Mouse (Mus musculus): ENCODE measurements at regions not wholly inside any gene's neighbourhood (a gene's known extent, or its start where the extent isn't known, plus 50 kb on each side); places are given as distances from the start of the nearest gene placed in this dataset.

DNA sequence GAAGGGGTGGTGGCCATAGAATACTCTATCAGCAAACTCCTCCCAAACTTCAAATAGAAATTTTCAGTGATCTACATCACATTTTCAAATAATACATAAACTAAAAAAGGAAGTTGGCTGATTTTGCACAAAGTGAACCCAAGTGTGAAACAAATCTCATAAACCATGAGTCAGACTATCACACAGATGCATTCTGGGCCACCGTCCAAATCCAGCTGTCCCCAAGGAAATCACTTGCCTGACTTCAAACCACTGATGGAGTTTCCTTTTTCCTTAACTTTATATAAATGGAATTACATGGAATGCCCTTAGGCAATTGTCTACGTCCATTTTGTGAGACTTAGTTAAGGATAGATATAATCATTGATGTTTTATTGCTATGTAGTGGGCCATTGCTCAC, 702.8 kb downstream of the Hs3st4 start:
- Histone ChIP-seq H3K9ac (ENCODE audit: low read length) (no peak overlapping the region), H3K27ac (ENCODE audit: low read length) (no peak overlapping the region), H3K9me3 (replicated peaks; ENCODE audit: control insufficient read depth, low read length) (no peaks in the 10 kb centered on the region), H3K4me3 (ENCODE audit: low read length) (no peak overlapping the region), H3K4me2 (ENCODE audit: low read depth, low read length) (no peak overlapping the region), H3K4me1 (ENCODE audit: control insufficient read depth, insufficient read depth, low read length) (no peaks in the 10 kb centered on the region), H3K27me3 (ENCODE audit: control insufficient read depth, insufficient read depth, low read length) (no peaks in the 10 kb centered on the region), H3K36me3 (ENCODE audit: control insufficient read depth, insufficient read depth) (no peaks in the 10 kb centered on the region)
- no peak for ATAC-seq (replicated peaks; ENCODE audit: extremely low read depth, insufficient read depth, low FRiP score)
- 50% methylated on average over 2 of the region's 2 CpGs for WGBS

DNA sequence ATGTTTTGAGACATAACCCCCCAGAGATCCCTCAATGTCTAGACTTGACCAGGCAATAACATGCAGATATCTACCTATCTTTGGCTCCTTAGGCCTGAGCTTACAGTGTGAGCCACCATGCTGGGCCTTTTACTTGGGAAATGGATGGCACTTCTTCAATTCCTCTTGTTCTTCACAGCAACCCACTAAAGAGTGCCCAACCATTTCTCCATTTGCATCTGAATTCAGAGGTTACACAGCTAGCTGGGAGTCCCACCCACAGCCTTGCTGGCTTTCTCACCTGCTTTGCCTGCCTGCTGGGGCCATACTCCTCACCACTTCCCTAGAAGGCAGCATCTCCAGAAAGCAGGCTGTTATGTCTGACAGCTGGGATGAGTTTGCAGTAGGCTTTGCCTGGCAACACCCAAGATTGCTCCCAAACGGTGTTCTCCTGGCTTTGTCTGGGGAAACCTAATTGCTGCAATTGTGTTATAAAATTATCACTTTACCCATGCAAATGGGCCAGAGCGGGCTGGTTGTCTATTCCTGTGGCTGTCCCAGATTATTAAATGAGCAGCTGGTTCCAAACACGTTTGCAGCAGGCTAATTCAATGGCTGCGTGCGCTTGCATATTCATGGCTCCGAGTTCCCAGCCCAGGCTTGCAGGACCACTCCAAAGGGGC, 721.6 kb downstream of the Hs3st4 start:
- no peaks in the 10 kb centered on the region for H3K4me1 ChIP-seq (ENCODE audit: control insufficient read depth, insufficient read depth, low read length)
- no peak overlapping the region for H3K27ac ChIP-seq (ENCODE audit: low read length)
- H3K4me3 ChIP-seq (ENCODE audit: low read length), result no peak overlapping the region
- no peaks in the 10 kb centered on the region for H3K27me3 ChIP-seq (ENCODE audit: control insufficient read depth, insufficient read depth, low read length)
- no peak for ATAC-seq (replicated peaks; ENCODE audit: extremely low read depth, insufficient read depth, low FRiP score)
- no peaks in the 10 kb centered on the region for H3K36me3 ChIP-seq (ENCODE audit: control insufficient read depth, insufficient read depth)
- H3K9me3 ChIP-seq (replicated peaks; ENCODE audit: control insufficient read depth, low read length), result no peaks in the 10 kb centered on the region
- H3K9ac ChIP-seq (ENCODE audit: low read length), result no peak overlapping the region
- H3K4me2 ChIP-seq (ENCODE audit: low read depth, low read length), result no peak overlapping the region
- WGBS, result 42% methylated on average over 6 of the region's 6 CpGs

DNA sequence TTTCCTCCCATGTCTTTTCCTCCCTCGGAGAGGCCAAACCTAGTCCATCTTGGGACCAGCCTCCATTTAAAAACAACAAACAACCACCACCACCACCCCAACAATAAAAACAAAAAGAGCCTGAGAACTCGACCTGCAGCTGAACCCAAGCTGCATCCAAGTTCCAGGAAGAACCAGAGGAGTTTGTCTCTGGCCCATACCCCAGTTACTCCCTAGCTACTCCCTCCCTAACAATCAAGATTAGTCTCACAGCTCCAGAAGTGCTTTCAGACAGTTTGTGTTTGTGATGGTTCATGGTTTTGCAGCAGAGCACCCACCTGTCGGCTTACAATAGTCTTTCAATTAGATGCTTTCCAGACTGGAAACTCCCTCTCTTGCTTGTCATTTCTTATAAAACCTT, 724.5 kb downstream of the Hs3st4 start:
- no peaks in the 10 kb centered on the region for H3K4me1 ChIP-seq (ENCODE audit: control insufficient read depth, insufficient read depth, low read length)
- H3K4me2 ChIP-seq (ENCODE audit: low read depth, low read length), result no peak overlapping the region
- WGBS, result 40% methylated on average over 3 of the region's 3 CpGs
- H3K9me3 ChIP-seq (replicated peaks; ENCODE audit: control insufficient read depth, low read length), result no peaks in the 10 kb centered on the region
- H3K27ac ChIP-seq (ENCODE audit: low read length), result no peak overlapping the region
- H3K4me3 ChIP-seq (ENCODE audit: low read length), result no peak overlapping the region
- H3K9ac ChIP-seq (ENCODE audit: low read length), result no peak overlapping the region
- ATAC-seq (replicated peaks; ENCODE audit: extremely low read depth, insufficient read depth, low FRiP score), result no peak
- H3K36me3 ChIP-seq (ENCODE audit: control insufficient read depth, insufficient read depth), result no peaks in the 10 kb centered on the region
- no peaks in the 10 kb centered on the region for H3K27me3 ChIP-seq (ENCODE audit: control insufficient read depth, insufficient read depth, low read length)

DNA sequence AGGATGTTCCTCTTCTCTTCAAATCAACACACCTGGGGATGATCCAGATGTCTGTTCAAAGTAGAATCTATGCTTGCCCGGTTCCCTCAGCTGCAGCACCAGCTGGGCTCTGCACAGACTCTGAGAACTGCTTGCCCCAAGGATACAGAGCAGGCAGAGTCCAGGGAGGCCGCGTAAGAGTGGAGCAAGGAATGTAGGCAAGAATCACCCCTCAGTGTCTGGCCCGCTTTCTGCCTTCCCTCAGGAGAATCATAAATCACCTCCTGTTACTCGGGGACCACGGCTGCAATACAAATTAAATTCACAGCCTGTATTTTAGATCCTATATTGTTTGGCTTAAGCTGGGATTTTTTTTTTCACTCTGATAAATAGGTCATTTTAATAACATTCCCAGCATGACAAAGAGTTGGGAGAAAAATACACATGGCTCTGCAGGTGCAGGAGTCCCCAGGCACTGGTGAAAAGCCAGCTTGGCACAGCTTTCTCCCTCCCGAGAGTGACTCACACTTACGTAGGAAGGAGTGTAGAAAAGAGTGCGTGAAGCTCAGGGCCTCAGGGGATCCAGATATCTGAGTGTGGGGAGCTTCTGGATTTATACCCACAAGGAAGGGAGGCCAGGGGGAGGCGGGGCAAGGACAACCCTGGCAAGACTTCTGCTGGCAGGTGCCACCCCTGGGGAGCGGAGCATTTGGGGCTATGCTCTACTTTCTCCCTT, 726.3 kb downstream of the Hs3st4 start:
- 49% methylated on average over 11 of the region's 11 CpGs for WGBS
- no peak overlapping the region for H3K27ac ChIP-seq (ENCODE audit: low read length)
- no peaks in the 10 kb centered on the region for H3K9me3 ChIP-seq (replicated peaks; ENCODE audit: control insufficient read depth, low read length)
- H3K4me3 ChIP-seq (ENCODE audit: low read length), result no peak overlapping the region
- H3K27me3 ChIP-seq (ENCODE audit: control insufficient read depth, insufficient read depth, low read length), result no peaks in the 10 kb centered on the region
- no peak overlapping the region for H3K4me2 ChIP-seq (ENCODE audit: low read depth, low read length)
- H3K36me3 ChIP-seq (ENCODE audit: control insufficient read depth, insufficient read depth), result no peaks in the 10 kb centered on the region
- no peaks in the 10 kb centered on the region for H3K4me1 ChIP-seq (ENCODE audit: control insufficient read depth, insufficient read depth, low read length)
- no peak for ATAC-seq (replicated peaks; ENCODE audit: extremely low read depth, insufficient read depth, low FRiP score)
- no peak overlapping the region for H3K9ac ChIP-seq (ENCODE audit: low read length)

DNA sequence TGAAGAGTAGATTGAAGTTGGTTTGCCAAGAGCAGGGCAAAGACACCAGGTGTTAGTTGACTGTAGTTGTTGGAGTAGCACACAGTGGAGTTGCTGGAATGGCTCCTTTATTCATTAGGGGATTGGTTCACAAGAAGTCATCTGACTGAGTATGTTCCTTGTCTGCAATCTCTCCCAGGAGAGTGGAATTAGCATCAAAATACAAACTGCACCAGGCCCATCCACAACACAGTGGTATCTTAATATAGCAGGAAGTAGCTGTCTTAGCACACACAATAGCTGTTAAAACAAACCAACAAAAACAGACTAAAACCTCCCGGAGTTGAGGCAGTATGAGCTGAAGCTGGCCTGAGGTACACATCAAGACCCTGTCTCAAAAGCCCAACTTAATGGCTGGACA, 723.5 kb upstream of the Kdm8 start:
- 56% methylated on average over 1 of the region's 1 CpGs for WGBS
- Histone ChIP-seq H3K9me3 (replicated peaks; ENCODE audit: control insufficient read depth, low read length) (no peaks in the 10 kb centered on the region), H3K9ac (ENCODE audit: low read length) (no peak overlapping the region), H3K4me1 (ENCODE audit: control insufficient read depth, insufficient read depth, low read length) (no peaks in the 10 kb centered on the region), H3K36me3 (ENCODE audit: control insufficient read depth, insufficient read depth) (no peaks in the 10 kb centered on the region), H3K27me3 (ENCODE audit: control insufficient read depth, insufficient read depth, low read length) (no peaks in the 10 kb centered on the region), H3K4me2 (ENCODE audit: low read depth, low read length) (no peak overlapping the region), H3K27ac (ENCODE audit: low read length) (no peak overlapping the region), H3K4me3 (ENCODE audit: low read length) (no peak overlapping the region)
- no peak for ATAC-seq (replicated peaks; ENCODE audit: extremely low read depth, insufficient read depth, low FRiP score)

DNA sequence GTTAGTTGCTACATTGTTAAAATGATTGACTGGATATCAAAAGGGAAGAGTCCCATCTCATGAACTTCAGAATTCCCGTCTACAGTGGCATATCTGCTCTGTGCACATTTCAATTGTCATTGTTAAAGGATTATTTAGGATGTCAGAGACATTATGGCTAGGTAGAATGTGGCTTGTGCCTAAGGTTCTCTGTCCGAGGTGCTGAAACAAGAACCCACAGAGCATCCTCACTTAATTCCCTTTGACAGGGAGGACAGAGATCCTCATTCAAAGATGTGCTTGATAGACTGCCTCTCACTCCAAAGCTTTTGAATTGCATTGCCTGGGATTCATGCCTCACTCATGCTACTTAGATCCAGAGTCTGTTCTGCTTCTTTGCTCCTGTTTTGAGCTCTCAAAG, 702.4 kb upstream of the Kdm8 start:
- H3K27ac ChIP-seq (ENCODE audit: low read length), result no peak overlapping the region
- no peaks in the 10 kb centered on the region for H3K36me3 ChIP-seq (ENCODE audit: control insufficient read depth, insufficient read depth)
- no peak overlapping the region for H3K4me2 ChIP-seq (ENCODE audit: low read depth, low read length)
- no peak overlapping the region for H3K9ac ChIP-seq (ENCODE audit: low read length)
- H3K27me3 ChIP-seq (ENCODE audit: control insufficient read depth, insufficient read depth, low read length), result no peaks in the 10 kb centered on the region
- no peaks in the 10 kb centered on the region for H3K9me3 ChIP-seq (replicated peaks; ENCODE audit: control insufficient read depth, low read length)
- H3K4me3 ChIP-seq (ENCODE audit: low read length), result no peak overlapping the region
- H3K4me1 ChIP-seq (ENCODE audit: control insufficient read depth, insufficient read depth, low read length), result no peaks in the 10 kb centered on the region
- ATAC-seq (replicated peaks; ENCODE audit: extremely low read depth, insufficient read depth, low FRiP score), result no peak
- under 1% methylated on average over 2 of the region's 2 CpGs for WGBS

DNA sequence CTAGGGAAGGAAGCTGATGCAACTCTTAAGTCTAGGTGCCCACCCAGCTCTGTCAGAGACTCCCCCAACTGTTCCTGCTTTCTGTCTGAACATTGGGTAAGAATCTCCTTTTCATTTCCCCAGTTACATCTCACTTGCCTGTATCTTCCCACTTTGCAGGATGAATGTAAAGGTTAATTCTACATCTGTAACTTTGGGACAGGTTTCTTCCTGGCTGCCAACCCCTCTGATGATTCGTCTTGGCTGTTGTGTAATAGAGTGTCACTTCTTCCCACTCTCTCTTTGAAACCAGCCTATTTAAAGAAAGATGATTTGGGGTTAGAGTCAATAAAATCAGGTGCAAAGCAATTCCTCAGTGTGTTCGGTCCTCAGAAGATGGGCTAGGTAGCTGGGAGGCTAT, 698.2 kb upstream of the Kdm8 start:
- Histone ChIP-seq H3K36me3 (ENCODE audit: control insufficient read depth, insufficient read depth) (no peaks in the 10 kb centered on the region), H3K9ac (ENCODE audit: low read length) (no peak overlapping the region), H3K27me3 (ENCODE audit: control insufficient read depth, insufficient read depth, low read length) (no peaks in the 10 kb centered on the region), H3K4me2 (ENCODE audit: low read depth, low read length) (no peak overlapping the region), H3K9me3 (replicated peaks; ENCODE audit: control insufficient read depth, low read length) (no peaks in the 10 kb centered on the region), H3K27ac (ENCODE audit: low read length) (no peak overlapping the region), H3K4me3 (ENCODE audit: low read length) (no peak overlapping the region), H3K4me1 (ENCODE audit: control insufficient read depth, insufficient read depth, low read length) (no peaks in the 10 kb centered on the region)
- WGBS, result 60% methylated on average over 2 of the region's 2 CpGs
- no peak for ATAC-seq (replicated peaks; ENCODE audit: extremely low read depth, insufficient read depth, low FRiP score)

DNA sequence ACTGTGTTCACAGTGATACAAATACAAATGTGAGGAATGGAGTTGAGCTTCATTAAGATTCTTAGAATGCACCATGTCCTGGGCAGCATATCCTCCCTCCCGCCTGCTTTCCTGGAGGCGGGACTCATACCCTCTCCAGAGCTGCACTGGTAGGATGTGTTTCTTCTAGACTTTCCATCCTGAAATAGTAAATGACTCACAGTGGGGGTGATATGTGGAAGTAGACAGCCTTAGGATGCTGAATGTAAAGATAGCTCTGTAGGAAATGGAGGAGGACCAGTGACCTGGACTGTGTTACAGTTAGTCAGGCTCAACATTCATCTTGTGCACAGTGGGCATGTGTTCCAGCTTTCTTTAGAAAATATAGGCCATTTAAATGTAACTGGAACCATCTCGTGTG, 696.1 kb upstream of the Kdm8 start:
- ATAC-seq (replicated peaks; ENCODE audit: extremely low read depth, insufficient read depth, low FRiP score), result no peak
- H3K9me3 ChIP-seq (replicated peaks; ENCODE audit: control insufficient read depth, low read length), result no peaks in the 10 kb centered on the region
- no peaks in the 10 kb centered on the region for H3K36me3 ChIP-seq (ENCODE audit: control insufficient read depth, insufficient read depth)
- no peak overlapping the region for H3K4me2 ChIP-seq (ENCODE audit: low read depth, low read length)
- H3K27me3 ChIP-seq (ENCODE audit: control insufficient read depth, insufficient read depth, low read length), result no peaks in the 10 kb centered on the region
- H3K4me1 ChIP-seq (ENCODE audit: control insufficient read depth, insufficient read depth, low read length), result no peaks in the 10 kb centered on the region
- no peak overlapping the region for H3K9ac ChIP-seq (ENCODE audit: low read length)
- no peak overlapping the region for H3K4me3 ChIP-seq (ENCODE audit: low read length)
- WGBS, result 64% methylated on average over 3 of the region's 3 CpGs
- no peak overlapping the region for H3K27ac ChIP-seq (ENCODE audit: low read length)

DNA sequence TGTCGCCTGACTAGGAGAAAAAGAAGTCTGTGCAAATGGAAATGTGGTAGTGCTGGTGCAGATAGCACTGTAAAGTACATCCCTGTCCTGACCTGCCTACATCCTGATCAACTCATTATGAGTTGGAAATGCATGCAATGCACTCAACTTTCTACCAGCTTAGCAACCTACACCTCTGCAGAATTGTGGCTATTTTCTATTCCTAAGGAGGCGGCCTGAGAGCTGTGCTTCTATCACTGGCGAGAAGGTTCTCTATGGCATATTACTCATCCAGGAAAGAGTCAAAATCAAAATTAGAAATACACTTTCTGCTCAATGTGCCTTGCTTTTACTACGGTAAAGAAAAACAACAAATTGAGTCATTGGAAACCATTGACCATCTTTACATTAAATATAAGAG, 685.4 kb upstream of the Kdm8 start:
- Histone ChIP-seq H3K9me3 (replicated peaks; ENCODE audit: control insufficient read depth, low read length) (no peaks in the 10 kb centered on the region), H3K9ac (ENCODE audit: low read length) (no peak overlapping the region), H3K36me3 (ENCODE audit: control insufficient read depth, insufficient read depth) (no peaks in the 10 kb centered on the region), H3K4me3 (ENCODE audit: low read length) (no peak overlapping the region), H3K4me2 (ENCODE audit: low read depth, low read length) (no peak overlapping the region), H3K4me1 (ENCODE audit: control insufficient read depth, insufficient read depth, low read length) (no peaks in the 10 kb centered on the region), H3K27ac (ENCODE audit: low read length) (no peak overlapping the region), H3K27me3 (ENCODE audit: control insufficient read depth, insufficient read depth, low read length) (no peaks in the 10 kb centered on the region)
- no peak for ATAC-seq (replicated peaks; ENCODE audit: extremely low read depth, insufficient read depth, low FRiP score)
- WGBS, result 76% methylated on average over 4 of the region's 4 CpGs

All from heart, embryonic 16.5 days (tissue).